Mouse (Mus musculus) spleen, postnatal 4 days (tissue): ENCODE measurements around the gene Man1a2.

Experiments used
- DNase-seq, 2 experiments: peaks; one replicate each; pipeline ENCODE4 v3.0.0; 2022; ENCODE audit warnings: low spot score in 2 of 2

Man1a2 gene

GRCm38 (mm10) chr3:100685087-100685762 is at the start of gene Man1a2:
Man1a2 (minus strand) TSS chr3:100685503.
- DNase-seq = peak; percentile 88 to 94

GRCm38 (mm10) chr3:100734482-100735154 is 49.3 kb upstream of the Man1a2 start:
- no peak for DNase-seq

GRCm38 (mm10) chr3:100731896-100732295 is 46.6 kb upstream of the Man1a2 start:
- DNase-seq = no peak

- no peak for DNase-seq
These were observed 46.0 kb upstream of the Man1a2 start for GRCm38 (mm10) chr3:100731347-100731746.

GRCm38 (mm10) chr3:100728008-100728712 is 42.9 kb upstream of the Man1a2 start:
- DNase-seq = no peak

GRCm38 (mm10) chr3:100725960-100726674 is 40.8 kb upstream of the Man1a2 start:
- no peak for DNase-seq

GRCm38 (mm10) chr3:100720786-100721300 is 35.5 kb upstream of the Man1a2 start:
- DNase-seq = no peak

GRCm38 (mm10) chr3:100716241-100716640 is 30.9 kb upstream of the Man1a2 start:
- no peak for DNase-seq

- no peak for DNase-seq
These were observed 30.1 kb upstream of the Man1a2 start for GRCm38 (mm10) chr3:100715367-100715766.

GRCm38 (mm10) chr3:100713142-100714005 is 28.1 kb upstream of the Man1a2 start:
- DNase-seq = no peak

- DNase-seq = peak; percentile 39 to 66
These were observed 26.8 kb upstream of the Man1a2 start for GRCm38 (mm10) chr3:100712140-100712539.

- DNase-seq = no peak
These were observed 26.2 kb upstream of the Man1a2 start for GRCm38 (mm10) chr3:100711486-100711885.

GRCm38 (mm10) chr3:100707117-100707516 is 21.8 kb upstream of the Man1a2 start:
- DNase-seq = no peak

- no peak for DNase-seq
These were observed 19.9 kb upstream of the Man1a2 start for GRCm38 (mm10) chr3:100705128-100705667.

GRCm38 (mm10) chr3:100703847-100704644 is 18.7 kb upstream of the Man1a2 start:
- DNase-seq = no peak

GRCm38 (mm10) chr3:100702875-100703846 is 17.9 kb upstream of the Man1a2 start:
- peak in 1 of 2 experiments; percentile 35 for DNase-seq

- no peak for DNase-seq
These were observed 3.4 kb upstream of the Man1a2 start for GRCm38 (mm10) chr3:100688747-100689146.

- no peak for DNase-seq
These were observed 1.5 kb upstream of the Man1a2 start for GRCm38 (mm10) chr3:100686756-100687155.
